Comparison of ENCODE assay signal across 16 mouse cellular contexts in the genomic region with DNA sequence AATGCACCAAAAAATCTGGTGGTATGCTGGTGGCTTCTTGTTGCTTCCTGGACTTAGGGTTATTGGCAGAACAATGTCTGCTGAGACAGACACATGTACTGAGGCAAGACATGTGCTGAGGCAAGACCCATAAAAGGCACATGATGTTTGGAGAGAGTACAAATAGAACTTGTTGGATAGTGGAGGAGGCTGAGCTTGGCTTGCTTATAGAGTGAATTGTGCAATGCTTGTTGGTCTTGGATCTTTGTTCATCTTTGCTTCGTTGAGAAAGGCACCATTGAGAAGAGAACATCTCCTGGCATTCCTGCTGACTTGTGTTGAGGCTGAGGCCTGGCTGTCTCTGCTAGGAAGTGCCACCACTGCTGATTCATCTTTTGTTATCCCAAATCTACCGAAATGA.
"Had no signal": no experiment of that assay in that cellular context is flagged by ENCODE, and none has a peak within 500 bp of the region (broad histone marks: within the 10 kb centered on the region; RNA-seq: fewer than 3 reads in every experiment).

No protein-coding gene starts in this region.

- H3K36me3 ChIP-seq: lung, embryonic 15.5 days; midbrain, embryonic 13.5 days; midbrain, embryonic 15.5 days; neural tube, embryonic 12.5 days had no signal

- H3K27me3 ChIP-seq: lung, embryonic 15.5 days; megakaryocyte, embryonic 14.5 days; midbrain, embryonic 13.5 days; midbrain, embryonic 15.5 days; neural tube, embryonic 12.5 days had no signal

- H3K27ac ChIP-seq: lung, embryonic 15.5 days; macrophage; midbrain, embryonic 13.5 days; midbrain, embryonic 15.5 days; neural tube, embryonic 12.5 days had no signal

- H3K4me1 ChIP-seq: lung, embryonic 15.5 days; megakaryocyte, embryonic 14.5 days; midbrain, embryonic 13.5 days; midbrain, embryonic 15.5 days; neural tube, embryonic 12.5 days had no signal

- DNase-seq: lung, adult 2 months; lung, postnatal 14 days; lung, postnatal 36 days; right cerebral cortex, postnatal 14 days; spleen, adult 18-20 months; thymus, adult 18-20 months; thymus, postnatal 14 days; thymus, postnatal 4 days had no signal

- ATAC-seq: lung, postnatal 0 days; midbrain, embryonic 13.5 days; midbrain, embryonic 15.5 days had no signal

- H3K9ac ChIP-seq: lung, embryonic 15.5 days; midbrain, embryonic 13.5 days; midbrain, embryonic 15.5 days; neural tube, embryonic 12.5 days had no signal

- H3K4me3 ChIP-seq: lung, embryonic 15.5 days; megakaryocyte, embryonic 14.5 days; midbrain, embryonic 13.5 days; midbrain, embryonic 15.5 days; neural tube, embryonic 12.5 days had no signal

- H3K4me2 ChIP-seq: lung, embryonic 15.5 days; midbrain, embryonic 11.5 days; midbrain, embryonic 13.5 days; midbrain, embryonic 15.5 days; neural tube, embryonic 12.5 days had no signal

- H3K9me3 ChIP-seq: lung, embryonic 15.5 days; megakaryocyte, embryonic 14.5 days; midbrain, embryonic 13.5 days; midbrain, embryonic 15.5 days; neural tube, embryonic 12.5 days had no signal
